Mouse (Mus musculus) liver, postnatal 0 days (tissue): ENCODE results near the gene Dusp15. TPM values are rescaled to one million over a fixed set of nuclear protein-coding genes. Genes with fewer than 3 reads are reported as not detected.

Experiments
- ATAC-seq: fragments of 200-750 bp; cut with Nextera tagmentation; 2 replicates; pipeline ENCODE4 v1.8.0; 2017; ENCODE audit warnings: mild to moderate bottlenecking, moderate library complexity
- DNase-seq: peaks from one replicate; pipeline ENCODE4 v3.0.0-alpha.2; 2016
- H3K27ac ChIP-seq: fragments of 300-500 bp; sonication (generic); 2 replicates; pipeline ENCODE4 v1.5.1; 2014; ENCODE audit warnings: antibody characterized with exemption, moderate library complexity, mild to moderate bottlenecking, low read depth
- H3K27me3 ChIP-seq: fragments of 300-500 bp; sonication (generic); 2 replicates; pipeline ENCODE4 v1.6.1; 2014; ENCODE audit warnings: low read length, control low read depth, mixed read lengths; ENCODE audit not compliant: insufficient read depth
- H3K36me3 ChIP-seq: fragments of 300-500 bp; sonication (generic); replicated peaks from 2 replicates; pipeline ENCODE4 v1.6.1; 2014; ENCODE audit warnings: mild to moderate bottlenecking, control low read depth, low read length, moderate library complexity, mixed read lengths; ENCODE audit not compliant: insufficient read depth
- H3K4me1 ChIP-seq: fragments of 300-500 bp; sonication (generic); 2 replicates; pipeline ENCODE4 v1.6.1; 2014; ENCODE audit warnings: antibody characterized with exemption, mild to moderate bottlenecking, control low read depth; ENCODE audit not compliant: insufficient read depth
- H3K4me2 ChIP-seq: fragments of 300-500 bp; sonication (generic); 2 replicates; pipeline ENCODE4 v1.6.1; 2014; ENCODE audit warnings: low read depth, mild to moderate bottlenecking, low read length, moderate library complexity, mixed read lengths
- H3K4me3 ChIP-seq: fragments of 300-500 bp; sonication (generic); 2 replicates; pipeline ENCODE4 v1.5.1; 2014; ENCODE audit warnings: low read depth, low read length
- H3K9ac ChIP-seq: fragments of 300-500 bp; sonication (generic); replicated peaks from 2 replicates; pipeline ENCODE4 v1.6.1; 2014; ENCODE audit warnings: mild to moderate bottlenecking, moderate library complexity
- H3K9me3 ChIP-seq: fragments of 300-500 bp; sonication (generic); 2 replicates; pipeline ENCODE4 v1.6.1; 2016; ENCODE audit warnings: mild to moderate bottlenecking, control low read depth, low read length, mixed read lengths
- CTCF ChIP-seq: sonication (generic); IDR thresholded peaks from 2 replicates; pipeline ENCODE4 v1.5.1; 2016; ENCODE audit warnings: antibody characterized with exemption, low read depth
- EP300 ChIP-seq: IDR thresholded peaks from 2 replicates; pipeline ENCODE4 v1.6.1; 2016; ENCODE audit warnings: antibody characterized with exemption, low read depth, mild to moderate bottlenecking
- WGBS: fragments of 180-500 bp; shearing (Covaris S2); extraction: QIAGEN DNeasy Blood & Tissue Kit; methylation state at CpG from one replicate; pipeline ENCODE4 v1.1.7; 2014; ENCODE audit not compliant: insufficient replicate concordance; 5-methylcytosine and 5-hydroxymethylcytosine counted together
- polyA plus RNA-seq: library from polyadenylated mRNA; unstranded; fragments of >200 nt; fragmentation: Nextera tagmentation; extraction: Ambion mirVana; gene quantifications from 2 replicates; pipeline ENCODE4 v1.2.1, GENCODE M21; 2015

Dusp15 gene
- not detected in 2 replicates for polyA plus RNA-seq

- H3K9me3 ChIP-seq: no peaks in the 10 kb centered on the region
- no peaks in the 10 kb centered on the region for H3K36me3 ChIP-seq
- WGBS: 3% methylated on average over 47 of the region's 54 CpGs
- peak within 1 kb of the TSS; percentile 53 for H3K4me3 ChIP-seq
- H3K27me3 ChIP-seq: peaks cover 45% of the 10 kb centered on the region
- no peak within 1 kb of the TSS for H3K9ac ChIP-seq
- H3K27ac ChIP-seq: no peak within 1 kb of the TSS
- TF ChIP-seq CTCF: no peak
- TF ChIP-seq EP300: no peak
- peak within 1 kb of the TSS; percentile 85 for H3K4me2 ChIP-seq
- DNase-seq (no peak), ATAC-seq (no peak)
- no peaks in the 10 kb centered on the region for H3K4me1 ChIP-seq
Observed at GRCm38 (mm10) chr2:152951065-152951849, at the start of gene Dusp15. Gene Dusp15 (minus strand): TSS chr2:152951698.

DNA sequence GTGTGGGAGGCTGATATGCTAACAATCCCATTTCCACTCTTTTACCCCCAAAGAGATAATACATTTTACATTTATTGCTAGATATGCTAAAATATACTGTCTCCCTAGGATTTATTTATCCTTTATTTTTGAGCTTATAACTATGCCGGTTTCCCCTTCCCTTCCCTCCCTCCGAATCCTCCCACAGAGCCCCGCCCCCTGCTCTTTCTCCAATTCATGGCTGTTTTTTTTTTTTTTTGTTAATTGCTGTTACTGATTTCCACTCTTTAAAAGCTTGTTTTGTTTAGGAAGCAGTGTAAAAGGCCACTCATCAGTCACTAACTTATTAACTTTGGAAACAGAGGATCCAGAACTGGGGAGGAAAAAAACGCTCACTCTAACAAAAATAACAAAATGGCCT lies 45.5 kb upstream of the Dusp15 start:
- no peak overlapping the region for H3K27ac ChIP-seq
- ATAC-seq (no peak), DNase-seq (no peak)
- TF ChIP-seq EP300: no peak
- TF ChIP-seq CTCF: no peak
- H3K9me3 ChIP-seq: no peaks in the 10 kb centered on the region
- H3K27me3 ChIP-seq: no peaks in the 10 kb centered on the region
- no peaks in the 10 kb centered on the region for H3K36me3 ChIP-seq
- WGBS: 56% methylated on average over 4 of the region's 4 CpGs
- H3K4me1 ChIP-seq: no peaks in the 10 kb centered on the region
- H3K4me3 ChIP-seq: no peak overlapping the region
- no peak overlapping the region for H3K9ac ChIP-seq
- H3K4me2 ChIP-seq: no peak overlapping the region

DNA sequence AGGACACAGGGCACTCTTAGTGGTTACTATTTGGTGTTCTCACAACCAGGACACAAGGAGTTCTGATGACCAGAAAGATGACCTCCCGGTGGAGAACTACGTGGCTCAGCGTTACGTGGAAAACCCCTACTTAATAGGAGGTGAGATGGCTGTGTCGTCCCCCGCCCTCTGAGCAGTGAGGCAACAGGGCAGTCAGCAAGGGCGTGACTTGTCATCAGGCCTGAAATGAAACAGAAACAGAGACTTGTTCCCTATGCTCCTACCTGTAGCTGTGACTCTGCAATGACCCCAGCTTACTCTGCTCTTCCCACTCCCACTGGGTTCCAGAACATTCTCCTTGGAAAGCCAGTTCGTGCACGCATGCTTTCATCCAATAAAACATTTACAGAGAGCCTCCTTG lies 40.0 kb upstream of the Dusp15 start:
- Histone ChIP-seq H3K27ac (no peak overlapping the region), H3K9ac (no peak overlapping the region), H3K9me3 (no peaks in the 10 kb centered on the region), H3K27me3 (no peaks in the 10 kb centered on the region), H3K4me1 (no peaks in the 10 kb centered on the region), H3K4me3 (no peak overlapping the region), H3K4me2 (no peak overlapping the region), H3K36me3 (no peaks in the 10 kb centered on the region)
- ATAC-seq (no peak), DNase-seq (no peak)
- no peak for TF ChIP-seq CTCF
- no peak for TF ChIP-seq EP300
- 72% methylated on average over 9 of the region's 9 CpGs for WGBS

GRCm38 (mm10) chr2:152985582-152985981 lies 34.1 kb upstream of the Dusp15 start:
- Histone ChIP-seq H3K36me3 (no peaks in the 10 kb centered on the region), H3K4me1 (no peaks in the 10 kb centered on the region), H3K9me3 (no peaks in the 10 kb centered on the region), H3K27ac (no peak overlapping the region), H3K4me2 (no peak overlapping the region), H3K27me3 (no peaks in the 10 kb centered on the region), H3K4me3 (no peak overlapping the region), H3K9ac (no peak overlapping the region)
- DNase-seq: no peak
- ATAC-seq: no peak
- TF ChIP-seq CTCF: no peak
- no peak for TF ChIP-seq EP300
- WGBS: 57% methylated on average over 1 of the region's 1 CpGs

DNA sequence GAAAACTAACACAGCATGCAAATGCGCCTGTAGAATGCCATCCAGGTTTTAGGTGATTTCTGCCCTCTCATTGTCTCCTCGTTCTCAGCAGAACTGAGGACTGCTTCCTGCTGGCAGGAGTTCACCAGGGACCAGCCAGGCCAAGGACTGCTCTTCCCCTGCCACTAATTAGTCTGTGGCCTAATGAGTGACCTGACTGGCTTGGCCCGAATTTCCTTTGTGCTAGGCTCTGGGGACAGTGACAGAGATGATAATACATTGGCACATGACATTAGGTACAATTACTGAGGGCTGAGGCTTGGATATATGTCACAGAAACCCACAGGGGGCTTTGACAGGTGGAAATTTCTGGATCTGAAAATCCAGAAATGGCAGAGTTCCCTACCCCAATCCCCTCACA lies 25.5 kb upstream of the Dusp15 start:
- no peak overlapping the region for H3K9ac ChIP-seq
- H3K9me3 ChIP-seq: no peaks in the 10 kb centered on the region
- H3K4me3 ChIP-seq: no peak overlapping the region
- H3K27ac ChIP-seq: no peak overlapping the region
- TF ChIP-seq CTCF: no peak
- no peak for TF ChIP-seq EP300
- no peak for DNase-seq
- WGBS: 50% methylated on average over 3 of the region's 3 CpGs
- H3K36me3 ChIP-seq: no peaks in the 10 kb centered on the region
- ATAC-seq: no peak
- H3K4me2 ChIP-seq: no peak overlapping the region
- H3K4me1 ChIP-seq: no peaks in the 10 kb centered on the region
- H3K27me3 ChIP-seq: no peaks in the 10 kb centered on the region

- H3K4me2 ChIP-seq: no peak overlapping the region
- no peak overlapping the region for H3K27ac ChIP-seq
- H3K4me3 ChIP-seq: no peak overlapping the region
- WGBS: 67% methylated on average over 4 of the region's 4 CpGs
- DNase-seq (no peak), ATAC-seq (no peak)
- TF ChIP-seq CTCF (no peak), EP300 (no peak)
- no peaks in the 10 kb centered on the region for H3K36me3 ChIP-seq
- H3K9me3 ChIP-seq: no peaks in the 10 kb centered on the region
- H3K4me1 ChIP-seq: no peaks in the 10 kb centered on the region
- 0 out of 2 replicates have a peak, but pooled peaks cover 3% of the 10 kb centered on the region for H3K27me3 ChIP-seq
- H3K9ac ChIP-seq: no peak overlapping the region
Observed at GRCm38 (mm10) chr2:152965555-152965954, 14.1 kb upstream of the Dusp15 start.
